ENCODE assay signal across 8 mouse cellular contexts in the genomic region with DNA sequence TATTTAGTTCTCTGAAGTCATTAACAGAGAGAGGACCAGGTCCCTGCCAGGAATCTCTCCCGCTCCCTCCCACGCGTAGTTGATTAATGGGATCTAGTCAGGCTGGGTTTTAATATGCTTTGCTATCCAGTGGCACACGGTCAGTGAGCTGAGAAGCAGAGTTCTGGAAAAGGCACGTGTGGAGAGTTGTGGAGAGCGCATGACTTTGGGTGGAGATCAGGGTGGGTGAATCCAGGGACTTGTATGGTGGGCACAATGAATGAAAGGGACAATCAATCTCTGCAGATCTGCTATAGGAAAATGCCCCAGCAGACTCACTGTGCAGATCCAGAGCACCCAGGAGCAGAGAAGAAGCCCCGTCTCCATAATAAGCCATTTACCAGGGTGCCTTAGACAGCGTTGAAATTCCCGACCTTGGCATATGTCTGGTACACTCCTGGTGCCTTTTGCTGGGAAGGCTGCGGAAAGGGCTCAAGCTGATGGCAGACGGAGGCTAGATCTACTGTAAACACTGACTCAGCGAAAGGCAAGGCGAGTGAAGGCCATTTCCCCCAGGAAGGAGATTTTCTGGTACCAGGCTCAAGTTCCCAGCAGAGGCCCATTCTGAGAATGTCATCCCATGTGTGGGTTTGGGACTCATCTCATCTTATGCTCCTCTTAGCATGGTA.
A peak's percentile ranks its signal among the peaks of the same experiment; 100 is the strongest.
DNase-seq lines count a peak whose midpoint lies in the region; ATAC-seq and TF ChIP-seq lines count a peak whose summit lies in the region.

No protein-coding gene starts in this region.

- no peak overlapping the region for H3K9ac ChIP-seq in liver, embryonic 13.5 days
- no peak overlapping the region for H3K9ac ChIP-seq in liver, embryonic 12.5 days
- H3K9ac ChIP-seq in hindbrain, embryonic 13.5 days, result no peak overlapping the region
- H3K9ac ChIP-seq in limb, embryonic 14.5 days (ENCODE audit: low read depth, low read length, severe bottlenecking), result no peak overlapping the region

- 0 out of 2 replicates have a peak overlapping the region, but pooled peaks have one; percentile 9 for H3K27ac ChIP-seq in liver, embryonic 13.5 days
- no peak overlapping the region for H3K27ac ChIP-seq in liver, embryonic 12.5 days
- peak overlapping the region; percentile 56; the same call in 1 of the 2 replicates for H3K27ac ChIP-seq in hindbrain, embryonic 13.5 days
- H3K27ac ChIP-seq in limb, embryonic 14.5 days (replicated peaks; ENCODE audit: low read depth, low read length), result 0 out of 2 replicates have a peak overlapping the region, but pooled peaks have one; percentile 22

- no peak for TF ChIP-seq POLR2A in limb, embryonic 14.5 days (IDR thresholded peaks at IDR 0.05; ENCODE audit: borderline replicate concordance, extremely low read depth, insufficient read depth, insufficient read length)

- no peaks in the 10 kb centered on the region for H3K9me3 ChIP-seq in liver, embryonic 13.5 days (replicated peaks)
- no peaks in the 10 kb centered on the region for H3K9me3 ChIP-seq in liver, embryonic 12.5 days (replicated peaks)
- no peaks in the 10 kb centered on the region for H3K9me3 ChIP-seq in hindbrain, embryonic 13.5 days
- H3K9me3 ChIP-seq in limb, embryonic 14.5 days (ENCODE audit: control insufficient read depth, low read length), result no peaks in the 10 kb centered on the region

- no peak for ATAC-seq in liver, embryonic 13.5 days (ENCODE audit: low read depth)
- ATAC-seq in liver, embryonic 12.5 days, result no peak
- no peak for ATAC-seq in hindbrain, embryonic 13.5 days (ENCODE audit: low FRiP score)
- ATAC-seq in limb, embryonic 14.5 days (ENCODE audit: low FRiP score, low read depth), result no peak

- peaks cover 7% of the 10 kb centered on the region for H3K4me1 ChIP-seq in liver, embryonic 13.5 days (replicated peaks)
- H3K4me1 ChIP-seq in liver, embryonic 12.5 days, result peaks cover 8% of the 10 kb centered on the region; the same call in 1 of the 2 replicates
- peaks cover 18% of the 10 kb centered on the region for H3K4me1 ChIP-seq in hindbrain, embryonic 13.5 days (replicated peaks)
- peaks cover 27% of the 10 kb centered on the region for H3K4me1 ChIP-seq in limb, embryonic 14.5 days (ENCODE audit: control insufficient read depth, insufficient read depth, low read length)

- H3K27me3 ChIP-seq in liver, embryonic 13.5 days, result no peaks in the 10 kb centered on the region
- no peaks in the 10 kb centered on the region for H3K27me3 ChIP-seq in liver, embryonic 12.5 days (replicated peaks)
- no peaks in the 10 kb centered on the region for H3K27me3 ChIP-seq in hindbrain, embryonic 13.5 days
- no peaks in the 10 kb centered on the region for H3K27me3 ChIP-seq in limb, embryonic 14.5 days (ENCODE audit: control insufficient read depth, insufficient read depth, low read length)

- no peaks in the 10 kb centered on the region for H3K36me3 ChIP-seq in liver, embryonic 13.5 days
- H3K36me3 ChIP-seq in liver, embryonic 12.5 days, result no peaks in the 10 kb centered on the region
- H3K36me3 ChIP-seq in hindbrain, embryonic 13.5 days, result no peaks in the 10 kb centered on the region
- H3K36me3 ChIP-seq in limb, embryonic 14.5 days (ENCODE audit: control insufficient read depth, insufficient read depth, low read length), result no peaks in the 10 kb centered on the region

- no peak overlapping the region for H3K4me3 ChIP-seq in liver, embryonic 13.5 days (replicated peaks)
- no peak overlapping the region for H3K4me3 ChIP-seq in liver, embryonic 12.5 days
- no peak overlapping the region for H3K4me3 ChIP-seq in hindbrain, embryonic 13.5 days
- H3K4me3 ChIP-seq in limb, embryonic 14.5 days (replicated peaks; ENCODE audit: low read length), result no peak overlapping the region

- no peak for DNase-seq in liver, embryonic 13.5 days
- peak; percentile 46 for DNase-seq in adrenal gland, postnatal 25 days
- no peak for DNase-seq in limb, embryonic 14.5 days (ENCODE audit: low spot score)
- DNase-seq in thymus, adult 18-20 months, result no peak
- no peak for DNase-seq in right cerebral cortex, postnatal 4 days
- DNase-seq in spleen, adult 12 weeks (ENCODE audit: low spot score), result no peak

- no peak overlapping the region for H3K4me2 ChIP-seq in liver, embryonic 13.5 days
- H3K4me2 ChIP-seq in liver, embryonic 12.5 days, result no peak overlapping the region
- H3K4me2 ChIP-seq in hindbrain, embryonic 13.5 days, result peak overlapping the region; percentile 44
- H3K4me2 ChIP-seq in limb, embryonic 14.5 days (replicated peaks; ENCODE audit: low read depth, low read length, severe bottlenecking), result 0 out of 2 replicates have a peak overlapping the region, but pooled peaks have one; percentile 43

- 58% methylated on average over 13 of the region's 13 CpGs for WGBS in liver, embryonic 13.5 days (ENCODE audit: insufficient replicate concordance)
- WGBS in liver, embryonic 12.5 days (ENCODE audit: insufficient replicate concordance), result 62% methylated on average over 13 of the region's 13 CpGs
- WGBS in hindbrain, embryonic 13.5 days, result 63% methylated on average over 13 of the region's 13 CpGs
- 55% methylated on average over 13 of the region's 13 CpGs for WGBS in limb, embryonic 14.5 days

Comparison
In these comparisons a context has a peak if more than half of its experiments do, and no peak if none do; other contexts are left out.
1. H3K4me2 ChIP-seq: peak in hindbrain, embryonic 13.5 days (single experiment) and limb, embryonic 14.5 days (single experiment); none in liver, embryonic 13.5 days (single experiment) and liver, embryonic 12.5 days (single experiment).